Mouse (Mus musculus) kidney, adult 2 months (tissue): ENCODE data around the gene Pdzd9.

Experiments used
- CTCF ChIP-seq: fragments of 200-500 bp; conservative IDR thresholded peaks from 2 replicates; pipeline ENCODE4 v1.5.1; 2011; ENCODE audit warnings: low read depth, mild to moderate bottlenecking, control low read depth, low read length, moderate library complexity, mixed read lengths; ENCODE audit not compliant: insufficient read depth, insufficient read length
- POLR2A ChIP-seq: fragments of 200-500 bp; IDR thresholded peaks from one replicate; pipeline ENCODE4 v1.6.1; 2011; ENCODE audit warnings: low read depth, low read length, control low read depth

DNA sequence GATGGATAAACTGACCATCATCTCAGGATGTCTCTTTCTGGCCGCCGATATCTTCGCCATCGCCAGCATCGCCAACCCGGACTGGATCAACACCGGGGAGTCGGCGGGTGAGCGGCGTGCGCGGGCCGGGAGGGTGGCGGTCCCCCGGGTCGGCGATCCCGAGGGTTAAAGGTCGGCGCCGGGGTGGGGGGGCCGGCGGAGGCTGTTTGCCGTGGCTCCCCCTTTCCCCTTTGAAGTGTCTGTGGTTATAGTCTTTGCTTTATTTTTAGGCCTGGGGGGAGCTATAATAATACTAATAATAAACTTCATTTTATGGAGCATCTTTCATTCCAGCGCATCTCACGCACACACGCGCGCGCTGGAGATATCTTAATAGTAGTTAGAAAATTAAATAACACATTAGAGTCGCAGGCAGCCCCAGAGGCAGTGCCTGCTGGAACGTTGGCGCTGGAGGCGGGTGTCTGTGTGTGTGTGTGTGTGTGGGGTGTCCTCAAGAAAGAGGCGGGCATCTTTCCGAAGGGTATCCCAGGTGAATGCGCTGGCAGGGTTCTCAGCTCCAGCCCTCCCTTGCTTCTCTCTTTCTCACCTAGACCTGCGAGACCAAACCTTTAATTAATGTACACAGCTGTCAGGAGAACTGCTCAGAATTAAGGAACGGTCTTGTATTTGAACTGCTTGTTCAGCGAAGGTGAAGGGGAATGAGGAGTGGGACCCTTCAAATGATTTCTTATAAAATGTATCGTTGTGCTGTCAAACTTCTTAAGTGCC, 7.8 kb upstream of the Pdzd9 start:
- TF ChIP-seq POLR2A (no peak), CTCF (no peak)
